In the genomic region with DNA sequence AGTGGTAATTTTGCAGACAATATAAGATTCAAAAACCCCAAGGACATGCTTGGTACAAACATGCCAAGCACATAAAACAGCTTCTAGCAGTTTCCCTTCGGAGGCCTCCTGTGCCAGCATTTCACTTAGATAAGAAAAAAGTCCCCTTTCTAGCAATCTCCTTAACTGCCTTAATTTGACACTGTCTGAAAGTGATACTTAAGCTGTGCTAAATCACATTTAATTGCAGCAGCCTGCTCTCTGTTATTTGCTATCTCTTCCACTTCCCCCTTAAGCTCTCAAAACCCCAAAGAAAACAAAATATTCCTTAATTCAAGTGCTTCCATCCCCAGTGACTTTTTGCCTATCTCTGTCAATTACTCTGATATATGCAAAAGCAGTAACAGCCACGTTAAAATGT, we compare ENCODE assay signal across 25 mouse cellular contexts.
DNase-seq lines count a peak whose midpoint lies in the region; ATAC-seq and TF ChIP-seq lines count a peak whose summit lies in the region.
"Had no signal": no experiment of that assay in that cellular context is flagged by ENCODE, and none has a peak within 500 bp of the region (broad histone marks: within the 10 kb centered on the region; RNA-seq: fewer than 3 reads in every experiment).

No protein-coding gene starts in this region.

- 29% methylated on average over 2 of the region's 2 CpGs for WGBS in forebrain, embryonic 16.5 days
- WGBS in forebrain, embryonic 15.5 days, result 38% methylated on average over 2 of the region's 2 CpGs
- 41% methylated on average over 2 of the region's 2 CpGs for WGBS in hindbrain, postnatal 0 days
- WGBS in hindbrain, embryonic 13.5 days, result 62% methylated on average over 2 of the region's 2 CpGs
- WGBS in kidney, postnatal 0 days, result 10% methylated on average over 2 of the region's 2 CpGs
- WGBS in kidney, adult 2 months, result 27% methylated on average over 2 of the region's 2 CpGs

- no peaks in the 10 kb centered on the region for H3K36me3 ChIP-seq in forebrain, embryonic 16.5 days (ENCODE audit: control insufficient read depth, insufficient read depth)
- H3K36me3 ChIP-seq in forebrain, embryonic 15.5 days, result no peaks in the 10 kb centered on the region
- H3K36me3 ChIP-seq in hindbrain, postnatal 0 days (ENCODE audit: insufficient read depth, low read length), result no peaks in the 10 kb centered on the region
- no peaks in the 10 kb centered on the region for H3K36me3 ChIP-seq in hindbrain, embryonic 13.5 days
- no peaks in the 10 kb centered on the region for H3K36me3 ChIP-seq in kidney, postnatal 0 days (ENCODE audit: insufficient read depth, low read length)
- H3K36me3 ChIP-seq in kidney, adult 2 months (ENCODE audit: control insufficient read depth, insufficient read depth, low read length), result no peaks in the 10 kb centered on the region
- H3K36me3 ChIP-seq: embryonic facial prominence, embryonic 10.5 days; embryonic facial prominence, embryonic 13.5 days; G1E; hindbrain, embryonic 12.5 days had no signal

- ATAC-seq in forebrain, embryonic 16.5 days, result 0 out of 2 replicates have a peak, but pooled peaks have one; percentile 16
- no peak for ATAC-seq in forebrain, embryonic 15.5 days (replicated peaks)
- ATAC-seq in hindbrain, postnatal 0 days, result no peak
- no peak for ATAC-seq in hindbrain, embryonic 13.5 days (ENCODE audit: low FRiP score)
- no peak for ATAC-seq in kidney, postnatal 0 days (replicated peaks; ENCODE audit: low FRiP score, low read depth)
- ATAC-seq: hindbrain, embryonic 16.5 days; inflammation-experienced regulatory T-cells, adult 6 months; Patski had no signal

- TF ChIP-seq POLR2A in kidney, adult 2 months (IDR thresholded peaks at IDR 0.05; ENCODE audit: low read depth, low read length), result no peak
- no peak for TF ChIP-seq POLR2A in brain, embryonic 14.5 days (IDR thresholded peaks at IDR 0.05; ENCODE audit: borderline replicate concordance, extremely low read depth, insufficient read depth, insufficient read length, poor library complexity, severe bottlenecking)

- H3K4me2 ChIP-seq in forebrain, embryonic 16.5 days (ENCODE audit: low read length), result no peak overlapping the region
- H3K4me2 ChIP-seq in forebrain, embryonic 15.5 days (replicated peaks), result no peak overlapping the region
- H3K4me2 ChIP-seq in hindbrain, postnatal 0 days (ENCODE audit: low read depth, low read length), result no peak overlapping the region
- H3K4me2 ChIP-seq in hindbrain, embryonic 13.5 days, result no peak overlapping the region
- no peak overlapping the region for H3K4me2 ChIP-seq in kidney, postnatal 0 days (ENCODE audit: low read length)
- H3K4me2 ChIP-seq: embryonic facial prominence, embryonic 13.5 days; heart, embryonic 11.5 days; hindbrain, embryonic 12.5 days had no signal

- no peak overlapping the region for H3K4me3 ChIP-seq in forebrain, embryonic 16.5 days (replicated peaks; ENCODE audit: low read length)
- no peak overlapping the region for H3K4me3 ChIP-seq in forebrain, embryonic 15.5 days
- H3K4me3 ChIP-seq in hindbrain, postnatal 0 days (ENCODE audit: low read length), result no peak overlapping the region
- H3K4me3 ChIP-seq in hindbrain, embryonic 13.5 days, result no peak overlapping the region
- H3K4me3 ChIP-seq in kidney, postnatal 0 days (replicated peaks; ENCODE audit: low read depth, low read length), result no peak overlapping the region
- no peak overlapping the region for H3K4me3 ChIP-seq in kidney, adult 2 months (ENCODE audit: insufficient read depth, low read depth, low read length)
- H3K4me3 ChIP-seq: embryonic facial prominence, embryonic 10.5 days; embryonic facial prominence, embryonic 13.5 days; erythroblast, embryonic 14.5 days; heart, adult 2 months; hindbrain, embryonic 12.5 days had no signal

- TF ChIP-seq CTCF in hindbrain, postnatal 0 days (IDR thresholded peaks at IDR 0.05; ENCODE audit: low read depth), result no peak
- no peak for TF ChIP-seq CTCF in kidney, postnatal 0 days (IDR thresholded peaks at IDR 0.05; ENCODE audit: low read depth)
- no peak for TF ChIP-seq CTCF in kidney, adult 2 months (conservative IDR thresholded peaks at IDR 0.05; ENCODE audit: insufficient read depth, insufficient read length, low read depth, low read length)
- no peak for TF ChIP-seq CTCF in brain, embryonic 14.5 days (IDR thresholded peaks at IDR 0.05; ENCODE audit: borderline replicate concordance, extremely low read depth, insufficient read depth, insufficient read length)

- peak; percentile 12 for DNase-seq in hindbrain, postnatal 0 days (ENCODE audit: low spot score)
- DNase-seq in kidney, postnatal 0 days (ENCODE audit: low spot score), result peak; percentile 65
- DNase-seq in kidney, adult 2 months, result no peak
- peak; percentile 55 for DNase-seq in brain, embryonic 14.5 days (ENCODE audit: low read depth)
- DNase-seq: B cell, adult 2 months; cerebellum, adult 11-12 months; cerebellum, adult 8-10 months; cerebellum, postnatal 10 days; cerebellum, postnatal 36 days; embryo, embryonic 11 days; gastrocnemius, postnatal 25 days; heart, adult 2 months; kidney, adult 11 months had no signal

- no peak overlapping the region for H3K27ac ChIP-seq in forebrain, embryonic 16.5 days (ENCODE audit: low read length)
- H3K27ac ChIP-seq in forebrain, embryonic 15.5 days (replicated peaks), result no peak overlapping the region
- H3K27ac ChIP-seq in hindbrain, postnatal 0 days, result no peak overlapping the region
- H3K27ac ChIP-seq in hindbrain, embryonic 13.5 days, result no peak overlapping the region
- H3K27ac ChIP-seq in kidney, postnatal 0 days, result no peak overlapping the region
- H3K27ac ChIP-seq in kidney, adult 2 months (ENCODE audit: insufficient read depth, low read depth, low read length), result no peak overlapping the region
- H3K27ac ChIP-seq: embryonic facial prominence, embryonic 10.5 days; embryonic facial prominence, embryonic 13.5 days; heart, adult 2 months; hindbrain, embryonic 12.5 days had no signal

- H3K9me3 ChIP-seq in forebrain, embryonic 16.5 days (ENCODE audit: control insufficient read depth, low read length), result no peaks in the 10 kb centered on the region
- H3K9me3 ChIP-seq in forebrain, embryonic 15.5 days, result no peaks in the 10 kb centered on the region
- H3K9me3 ChIP-seq in hindbrain, postnatal 0 days (ENCODE audit: low read length), result no peaks in the 10 kb centered on the region
- H3K9me3 ChIP-seq in hindbrain, embryonic 13.5 days, result no peaks in the 10 kb centered on the region
- no peaks in the 10 kb centered on the region for H3K9me3 ChIP-seq in kidney, postnatal 0 days (replicated peaks; ENCODE audit: low read length)
- H3K9me3 ChIP-seq: embryonic facial prominence, embryonic 10.5 days; embryonic facial prominence, embryonic 13.5 days; G1E; hindbrain, embryonic 12.5 days had no signal

- H3K27me3 ChIP-seq in forebrain, embryonic 16.5 days (replicated peaks; ENCODE audit: control insufficient read depth, insufficient read depth, low read length), result 0 out of 2 replicates have a peak, but pooled peaks cover 2% of the 10 kb centered on the region
- no peaks in the 10 kb centered on the region for H3K27me3 ChIP-seq in forebrain, embryonic 15.5 days
- H3K27me3 ChIP-seq in hindbrain, postnatal 0 days (ENCODE audit: insufficient read depth, low read length), result no peaks in the 10 kb centered on the region
- H3K27me3 ChIP-seq in hindbrain, embryonic 13.5 days, result 0 out of 2 replicates have a peak, but pooled peaks cover 3% of the 10 kb centered on the region
- H3K27me3 ChIP-seq in kidney, postnatal 0 days (ENCODE audit: insufficient read depth, low read length), result no peaks in the 10 kb centered on the region
- H3K27me3 ChIP-seq in kidney, adult 2 months (replicated peaks; ENCODE audit: control insufficient read depth, insufficient read depth, low read length), result no peaks in the 10 kb centered on the region
- H3K27me3 ChIP-seq: embryonic facial prominence, embryonic 13.5 days; hindbrain, embryonic 12.5 days had no signal

- peaks cover 8% of the 10 kb centered on the region for H3K4me1 ChIP-seq in forebrain, embryonic 16.5 days (replicated peaks; ENCODE audit: control insufficient read depth, insufficient read depth, low read length)
- peaks cover 8% of the 10 kb centered on the region; the same call in 1 of the 2 replicates for H3K4me1 ChIP-seq in forebrain, embryonic 15.5 days
- H3K4me1 ChIP-seq in hindbrain, postnatal 0 days (ENCODE audit: insufficient read depth, low read length), result no peaks in the 10 kb centered on the region
- no peaks in the 10 kb centered on the region for H3K4me1 ChIP-seq in hindbrain, embryonic 13.5 days (replicated peaks)
- no peaks in the 10 kb centered on the region for H3K4me1 ChIP-seq in kidney, postnatal 0 days (replicated peaks; ENCODE audit: insufficient read depth, low read length)
- no peaks in the 10 kb centered on the region for H3K4me1 ChIP-seq in kidney, adult 2 months (ENCODE audit: control insufficient read depth, insufficient read depth, low read length)
- H3K4me1 ChIP-seq: embryonic facial prominence, embryonic 13.5 days; hindbrain, embryonic 12.5 days had no signal

- H3K9ac ChIP-seq in forebrain, embryonic 16.5 days (replicated peaks; ENCODE audit: low read depth, low read length), result no peak overlapping the region
- H3K9ac ChIP-seq in forebrain, embryonic 15.5 days (replicated peaks), result no peak overlapping the region
- H3K9ac ChIP-seq in hindbrain, postnatal 0 days (replicated peaks; ENCODE audit: low read length), result no peak overlapping the region
- no peak overlapping the region for H3K9ac ChIP-seq in hindbrain, embryonic 13.5 days
- H3K9ac ChIP-seq in kidney, postnatal 0 days (ENCODE audit: low read depth, low read length), result no peak overlapping the region
- H3K9ac ChIP-seq: embryonic facial prominence, embryonic 13.5 days; hindbrain, embryonic 12.5 days had no signal
